Mouse (Mus musculus) liver, postnatal 0 days (tissue): Measurements from ENCODE around the gene Mrps27. TPM values are rescaled to one million over a fixed set of nuclear protein-coding genes. Genes with fewer than 3 reads are reported as not detected.
"Not testable (repeated sequence)": the region's sequence is repeated elsewhere in the genome, so short reads cannot be mapped to it uniquely, and the experiment has no call there.

Source experiments
- ATAC-seq: fragments of 200-750 bp; cut with Nextera tagmentation; 2 replicates; pipeline ENCODE4 v1.8.0; 2017; ENCODE audit warnings: mild to moderate bottlenecking, moderate library complexity
- DNase-seq: peaks from one replicate; pipeline ENCODE4 v3.0.0-alpha.2; 2016
- H3K27ac ChIP-seq: fragments of 300-500 bp; sonication (generic); 2 replicates; pipeline ENCODE4 v1.5.1; 2014; ENCODE audit warnings: antibody characterized with exemption, moderate library complexity, mild to moderate bottlenecking, low read depth
- H3K27me3 ChIP-seq: fragments of 300-500 bp; sonication (generic); 2 replicates; pipeline ENCODE4 v1.6.1; 2014; ENCODE audit warnings: low read length, control low read depth, mixed read lengths; ENCODE audit not compliant: insufficient read depth
- H3K36me3 ChIP-seq: fragments of 300-500 bp; sonication (generic); replicated peaks from 2 replicates; pipeline ENCODE4 v1.6.1; 2014; ENCODE audit warnings: mild to moderate bottlenecking, control low read depth, low read length, moderate library complexity, mixed read lengths; ENCODE audit not compliant: insufficient read depth
- H3K4me1 ChIP-seq: fragments of 300-500 bp; sonication (generic); 2 replicates; pipeline ENCODE4 v1.6.1; 2014; ENCODE audit warnings: antibody characterized with exemption, mild to moderate bottlenecking, control low read depth; ENCODE audit not compliant: insufficient read depth
- H3K4me2 ChIP-seq: fragments of 300-500 bp; sonication (generic); 2 replicates; pipeline ENCODE4 v1.6.1; 2014; ENCODE audit warnings: low read depth, mild to moderate bottlenecking, low read length, moderate library complexity, mixed read lengths
- H3K4me3 ChIP-seq: fragments of 300-500 bp; sonication (generic); 2 replicates; pipeline ENCODE4 v1.5.1; 2014; ENCODE audit warnings: low read depth, low read length
- H3K9ac ChIP-seq: fragments of 300-500 bp; sonication (generic); replicated peaks from 2 replicates; pipeline ENCODE4 v1.6.1; 2014; ENCODE audit warnings: mild to moderate bottlenecking, moderate library complexity
- H3K9me3 ChIP-seq: fragments of 300-500 bp; sonication (generic); 2 replicates; pipeline ENCODE4 v1.6.1; 2016; ENCODE audit warnings: mild to moderate bottlenecking, control low read depth, low read length, mixed read lengths
- CTCF ChIP-seq: sonication (generic); IDR thresholded peaks from 2 replicates; pipeline ENCODE4 v1.5.1; 2016; ENCODE audit warnings: antibody characterized with exemption, low read depth
- EP300 ChIP-seq: IDR thresholded peaks from 2 replicates; pipeline ENCODE4 v1.6.1; 2016; ENCODE audit warnings: antibody characterized with exemption, low read depth, mild to moderate bottlenecking
- WGBS: fragments of 180-500 bp; shearing (Covaris S2); extraction: QIAGEN DNeasy Blood & Tissue Kit; methylation state at CpG from one replicate; pipeline ENCODE4 v1.1.7; 2014; ENCODE audit not compliant: insufficient replicate concordance; 5-methylcytosine and 5-hydroxymethylcytosine counted together
- polyA plus RNA-seq: library from polyadenylated mRNA; unstranded; fragments of >200 nt; fragmentation: Nextera tagmentation; extraction: Ambion mirVana; gene quantifications from 2 replicates; pipeline ENCODE4 v1.2.1, GENCODE M21; 2015

The Mrps27 gene
- polyA plus RNA-seq, 1 experiment from 2014 or later = 16.6 TPM

DNA sequence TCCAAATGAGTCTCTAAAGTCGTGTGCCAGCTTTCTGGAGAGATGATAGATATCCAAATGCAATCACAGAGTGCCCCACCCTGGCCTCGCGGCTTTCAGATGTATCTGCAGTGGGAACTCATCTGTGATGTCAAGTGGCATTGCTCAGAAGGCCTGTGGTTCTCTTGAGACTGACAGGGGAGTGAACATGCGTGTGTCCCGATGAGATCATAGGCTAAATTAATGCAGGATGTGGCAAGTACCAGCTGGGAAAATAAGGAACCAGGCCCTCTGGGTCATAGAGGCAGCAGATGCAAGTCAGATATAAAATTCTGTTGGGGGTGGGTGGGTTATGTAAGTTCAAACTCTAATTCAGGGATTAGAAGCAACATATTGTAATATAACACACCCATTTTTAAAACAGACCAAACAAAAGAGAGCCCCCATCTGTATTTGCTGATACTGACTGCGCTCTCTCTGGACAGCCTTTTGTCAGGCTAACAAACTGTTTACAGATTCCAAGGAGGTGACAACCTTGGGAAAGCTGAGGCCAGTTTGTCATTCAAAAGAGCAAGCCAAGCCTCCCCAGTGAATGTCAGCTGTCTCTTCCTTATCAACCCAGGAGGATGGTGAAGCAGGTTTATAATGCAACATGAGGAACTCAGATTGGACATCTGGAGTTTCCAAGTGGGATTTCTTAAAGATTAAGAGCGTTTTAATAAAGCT is 20.8 kb upstream of the Mrps27 start:
- Histone ChIP-seq H3K27me3 (no peaks in the 10 kb centered on the region), H3K9ac (no peak overlapping the region), H3K4me2 (no peak overlapping the region), H3K27ac (no peak overlapping the region), H3K9me3 (no peaks in the 10 kb centered on the region), H3K4me1 (no peaks in the 10 kb centered on the region), H3K4me3 (no peak overlapping the region), H3K36me3 (peaks cover 62% of the 10 kb centered on the region)
- TF ChIP-seq EP300 = no peak
- no peak for TF ChIP-seq CTCF
- ATAC-seq (0 out of 2 replicates have a peak, but pooled peaks have one; percentile 23), DNase-seq (no peak)
- 70% methylated on average over 7 of the region's 7 CpGs for WGBS

GRCm38 (mm10) chr13:99324337-99324685 is 20.3 kb upstream of the Mrps27 start:
- H3K27ac ChIP-seq, H3K27me3 ChIP-seq, DNase-seq, H3K9me3 ChIP-seq, ATAC-seq, H3K4me2 ChIP-seq, H3K4me3 ChIP-seq, H3K4me1 ChIP-seq, H3K9ac ChIP-seq: not testable (repeated sequence)
- H3K36me3 ChIP-seq = peaks cover 61% of the 10 kb centered on the region
- WGBS = 85% methylated on average over 8 of the region's 8 CpGs

DNA sequence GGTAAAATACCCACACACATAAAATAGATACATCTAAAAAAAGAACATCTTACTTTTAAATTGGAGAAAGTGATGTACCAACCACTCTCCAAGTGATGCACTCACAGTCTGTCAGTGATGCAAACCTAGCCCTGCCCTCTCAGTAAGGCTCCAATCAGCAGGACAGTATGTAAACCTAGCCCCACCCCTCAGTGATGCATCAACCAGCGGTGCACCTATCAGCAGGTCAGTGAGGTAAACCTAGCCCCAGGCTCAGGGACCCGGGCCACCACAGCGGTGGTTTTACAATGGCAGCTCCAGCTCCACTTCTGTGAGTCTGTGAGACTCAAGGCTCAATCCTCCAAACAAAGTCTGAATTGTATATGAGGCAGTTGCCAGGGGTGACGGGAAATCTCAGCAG is 13.3 kb upstream of the Mrps27 start:
- TF ChIP-seq CTCF (no peak), EP300 (no peak)
- ATAC-seq (no peak), DNase-seq (no peak)
- H3K4me1 ChIP-seq = no peaks in the 10 kb centered on the region
- no peak overlapping the region for H3K4me2 ChIP-seq
- H3K27me3 ChIP-seq = no peaks in the 10 kb centered on the region
- H3K36me3 ChIP-seq = peaks cover 72% of the 10 kb centered on the region
- no peaks in the 10 kb centered on the region for H3K9me3 ChIP-seq
- no peak overlapping the region for H3K4me3 ChIP-seq
- WGBS = 70% methylated on average over 4 of the region's 4 CpGs
- H3K27ac ChIP-seq = no peak overlapping the region
- H3K9ac ChIP-seq = no peak overlapping the region

DNA sequence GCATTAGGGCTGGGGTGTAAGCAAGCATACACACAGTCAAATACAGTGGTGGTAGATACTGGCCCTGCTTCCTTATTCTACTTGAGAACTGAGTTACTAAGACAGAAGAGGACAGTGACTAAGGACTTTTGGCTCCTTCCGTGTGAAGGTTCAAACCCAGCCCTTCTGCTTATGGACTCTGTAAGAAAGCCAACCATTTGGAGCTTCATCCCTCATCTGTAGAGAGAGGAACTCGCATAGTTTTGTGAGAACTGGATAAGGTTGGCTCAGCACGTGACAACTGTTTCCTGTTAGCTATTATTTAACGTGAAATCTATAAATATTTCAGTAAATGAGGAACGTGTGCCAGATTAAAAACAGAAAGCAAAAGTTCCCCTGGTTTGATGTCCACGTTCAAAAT is 7.1 kb upstream of the Mrps27 start:
- H3K4me3 ChIP-seq = no peak overlapping the region
- 0 out of 2 replicates have a peak overlapping the region, but pooled peaks have one; percentile 24 for H3K27ac ChIP-seq
- no peak overlapping the region for H3K4me2 ChIP-seq
- H3K9ac ChIP-seq = no peak overlapping the region
- H3K36me3 ChIP-seq = peaks cover 66% of the 10 kb centered on the region
- ATAC-seq = peak; percentile 35; the same call in 1 of the 2 replicates
- no peaks in the 10 kb centered on the region for H3K9me3 ChIP-seq
- DNase-seq = no peak
- WGBS = 39% methylated on average over 6 of the region's 6 CpGs
- TF ChIP-seq CTCF (no peak), EP300 (no peak)
- H3K27me3 ChIP-seq = no peaks in the 10 kb centered on the region
- no peaks in the 10 kb centered on the region for H3K4me1 ChIP-seq

- peaks cover 43% of the 10 kb centered on the region for H3K36me3 ChIP-seq
Measured at GRCm38 (mm10) chr13:99341504-99341903, 3.1 kb upstream of the Mrps27 start.

DNA sequence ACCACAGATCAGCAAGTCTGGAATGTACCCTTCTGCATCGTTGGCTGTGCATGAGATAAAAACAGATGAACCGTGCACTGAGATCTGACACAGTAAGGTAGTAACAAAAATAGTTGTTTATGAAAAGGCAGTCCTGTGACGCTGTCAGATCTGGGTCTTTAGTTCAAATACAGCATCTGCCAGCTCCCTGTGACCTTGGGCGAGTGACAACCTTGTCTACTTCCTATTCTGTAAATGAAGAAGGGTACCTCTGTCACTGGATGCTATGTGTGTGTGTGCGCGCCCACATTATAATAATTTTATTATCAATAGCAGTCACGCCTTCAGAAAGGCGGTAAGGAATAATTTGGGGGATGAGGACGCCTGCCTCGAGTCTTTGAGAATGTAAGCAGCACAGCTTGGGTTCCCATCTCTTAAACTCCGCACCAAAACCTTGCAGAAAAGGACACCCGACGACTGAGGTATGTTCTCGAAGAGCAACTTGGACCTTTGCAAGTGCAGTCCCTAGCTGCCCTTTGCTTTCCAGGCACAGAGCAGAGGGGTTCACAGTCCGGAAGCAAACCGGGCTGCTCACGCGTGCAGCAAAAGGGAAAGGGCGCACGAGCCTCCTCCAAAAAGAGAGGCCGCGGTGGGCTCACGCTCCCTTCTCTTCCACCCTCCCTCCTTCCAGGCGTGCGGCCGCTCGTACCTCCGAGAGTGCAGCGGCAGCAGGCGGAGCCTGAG is 549 bp upstream of the Mrps27 start:
- no peaks in the 10 kb centered on the region for H3K9me3 ChIP-seq
- no peaks in the 10 kb centered on the region for H3K27me3 ChIP-seq
- DNase-seq = no peak
- H3K9ac ChIP-seq = peak overlapping the region; percentile 83
- WGBS = under 1% methylated on average over 28 of the region's 30 CpGs
- ATAC-seq = peak; percentile 74
- H3K4me1 ChIP-seq = peaks cover 13% of the 10 kb centered on the region
- peak overlapping the region; percentile 77 for H3K4me3 ChIP-seq
- peak overlapping the region; percentile 63 for H3K27ac ChIP-seq
- peak overlapping the region; percentile 82 for H3K4me2 ChIP-seq
- H3K36me3 ChIP-seq = peaks cover 35% of the 10 kb centered on the region
- TF ChIP-seq CTCF (no peak), EP300 (no peak)

More at GRCm38 (mm10) chr13:99341504-99341903, 3.1 kb upstream of the Mrps27 start:
- Histone ChIP-seq H3K9ac (no peak overlapping the region), H3K9me3 (no peaks in the 10 kb centered on the region), H3K4me1 (peaks cover 13% of the 10 kb centered on the region), H3K4me2 (no peak overlapping the region), H3K4me3 (no peak overlapping the region), H3K27ac (no peak overlapping the region), H3K27me3 (no peaks in the 10 kb centered on the region)
- no peak for ATAC-seq
- DNase-seq = no peak
- 88% methylated on average over 6 of the region's 6 CpGs for WGBS
- TF ChIP-seq CTCF = no peak
- no peak for TF ChIP-seq EP300
